Mouse (Mus musculus): ENCODE measurements at regions not wholly inside any gene's neighbourhood (a gene's known extent, or its start where the extent isn't known, plus 50 kb on each side); places are given as distances from the start of the nearest gene placed in this dataset.

DNA sequence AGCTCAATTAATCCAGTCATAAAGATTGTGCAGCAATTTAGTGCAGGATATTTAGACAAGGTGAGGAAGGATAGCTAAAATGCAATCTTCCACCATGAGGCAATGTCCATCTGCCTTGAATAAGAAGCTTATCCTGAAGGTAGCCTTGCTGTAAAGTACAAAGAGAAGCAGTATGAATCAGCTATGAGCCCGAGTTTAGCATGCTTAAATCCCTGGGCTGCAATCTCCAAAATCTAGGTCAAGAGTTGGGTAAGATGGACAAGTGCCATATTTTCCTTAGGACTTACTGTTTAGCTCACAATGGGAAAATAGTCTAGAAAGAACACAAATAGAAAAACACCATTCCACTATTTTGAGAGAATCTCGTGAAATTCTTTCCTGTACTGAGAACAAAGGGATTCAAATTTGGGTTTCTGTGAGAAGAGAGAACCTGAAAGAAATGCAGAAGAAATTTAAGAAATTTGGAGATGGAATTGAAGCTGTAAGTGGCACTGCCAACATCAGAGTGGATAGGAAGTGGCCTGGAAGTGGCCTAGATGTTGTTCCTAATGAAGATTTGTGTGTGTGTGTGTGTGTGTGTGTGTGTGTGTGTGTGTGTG lies 449.9 kb downstream of the Tns3 start:
- no peak overlapping the region for H3K4me3 ChIP-seq (ENCODE audit: control insufficient read depth in 1 of 2, insufficient read depth in 1 of 2, low read depth in 2 of 2, low read length in 2 of 2)
- no peaks in the 10 kb centered on the region for H3K27me3 ChIP-seq (ENCODE audit: control insufficient read depth in 1 of 2, insufficient read depth in 2 of 2, low read length in 2 of 2)
- DNase-seq (ENCODE audit: low read depth, low spot score) = no peak
- no peaks in the 10 kb centered on the region for H3K79me2 ChIP-seq (ENCODE audit: control insufficient read depth, insufficient read depth, low read length, poor library complexity)
- H3K27ac ChIP-seq (ENCODE audit: control insufficient read depth, low read depth, low read length) = no peak overlapping the region
- H3K9ac ChIP-seq (ENCODE audit: control insufficient read depth, low read depth, low read length, poor library complexity, severe bottlenecking) = no peak overlapping the region
- TF ChIP-seq POLR2AphosphoS5 (IDR thresholded peaks at IDR 0.05; ENCODE audit: borderline replicate concordance, low read depth, low read length) (no peak), MYB (IDR thresholded peaks at IDR 0.05; ENCODE audit: low read depth, low read length) (no peak), CHD1 (IDR thresholded peaks at IDR 0.05; ENCODE audit: low read depth, low read length) (no peak), KAT2A (conservative IDR thresholded peaks at IDR 0.05; ENCODE audit: low read depth, low read length) (no peak), USF2 (IDR thresholded peaks at IDR 0.05; ENCODE audit: borderline replicate concordance in 1 of 2, insufficient read depth in 1 of 2, low read depth in 1 of 2, low read length in 2 of 2) (no peak), GATA1 (IDR thresholded peaks at IDR 0.05; ENCODE audit: low read depth, low read length) (no peak), TAL1 (IDR thresholded peaks at IDR 0.05; ENCODE audit: low read length) (no peak)
- H3K36me3 ChIP-seq (ENCODE audit: control insufficient read depth in 1 of 2, insufficient read depth in 2 of 2, low read length in 2 of 2) = no peaks in the 10 kb centered on the region
- no peaks in the 10 kb centered on the region for H3K9me3 ChIP-seq (replicated peaks; ENCODE audit: insufficient read depth, low read length)
- H3K4me1 ChIP-seq (ENCODE audit: control insufficient read depth in 1 of 2, insufficient read depth in 2 of 2, low read length in 2 of 2) = no peaks in the 10 kb centered on the region

DNA sequence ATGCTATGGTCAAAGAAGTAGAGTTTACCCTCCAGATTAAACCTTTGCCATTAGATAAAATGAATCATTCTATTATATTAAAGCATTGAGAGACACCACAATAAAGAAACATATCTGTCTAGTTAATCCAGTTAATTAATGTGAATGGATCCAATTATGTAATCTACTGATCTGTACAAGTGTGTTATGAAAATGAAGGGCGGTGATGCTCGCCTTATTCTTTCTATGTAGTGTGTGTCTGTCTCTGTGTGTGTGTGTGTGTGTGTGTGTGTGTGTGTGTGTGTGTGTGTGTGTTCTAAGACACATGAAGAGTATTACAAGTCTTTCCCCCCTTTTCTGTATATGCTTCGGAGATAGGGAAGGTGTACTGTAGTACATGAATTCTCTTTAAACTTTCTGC lies 451.2 kb downstream of the Tns3 start:
- no peaks in the 10 kb centered on the region for H3K9me3 ChIP-seq (replicated peaks; ENCODE audit: insufficient read depth, low read length)
- H3K9ac ChIP-seq (ENCODE audit: control insufficient read depth, low read depth, low read length, poor library complexity, severe bottlenecking) = no peak overlapping the region
- H3K79me2 ChIP-seq (ENCODE audit: control insufficient read depth, insufficient read depth, low read length, poor library complexity) = no peaks in the 10 kb centered on the region
- TF ChIP-seq POLR2AphosphoS5 (IDR thresholded peaks at IDR 0.05; ENCODE audit: borderline replicate concordance, low read depth, low read length) = no peak
- TF ChIP-seq CHD1 (IDR thresholded peaks at IDR 0.05; ENCODE audit: low read depth, low read length) = no peak
- no peak for TF ChIP-seq MEF2A (IDR thresholded peaks at IDR 0.05; ENCODE audit: extremely low read depth, insufficient replicate concordance, low read depth, low read length, poor library complexity, severe bottlenecking)
- TF ChIP-seq ZC3H11A (IDR thresholded peaks at IDR 0.05; ENCODE audit: low read depth, low read length) = no peak
- TF ChIP-seq NRF1 (IDR thresholded peaks at IDR 0.05; ENCODE audit: insufficient read depth, low read depth, low read length, poor library complexity, severe bottlenecking) = no peak
- TF ChIP-seq POLR2A (IDR thresholded peaks at IDR 0.05; ENCODE audit: control insufficient read depth in 1 of 2, insufficient read depth in 1 of 2, low read depth in 1 of 2, low read length in 2 of 2, poor library complexity in 1 of 2) = no peak
- TF ChIP-seq GATA1 (IDR thresholded peaks at IDR 0.05; ENCODE audit: low read depth, low read length) = no peak
- no peak for TF ChIP-seq MXI1 (IDR thresholded peaks at IDR 0.05; ENCODE audit: low read depth, low read length)
- TF ChIP-seq POLR2AphosphoS2 (IDR thresholded peaks at IDR 0.05; ENCODE audit: low read length) = no peak
- TF ChIP-seq USF1 (IDR thresholded peaks at IDR 0.05; ENCODE audit: low read depth, low read length) = no peak
- no peak for TF ChIP-seq SMC3 (IDR thresholded peaks at IDR 0.05; ENCODE audit: low read depth, low read length)
- TF ChIP-seq USF2 (IDR thresholded peaks at IDR 0.05; ENCODE audit: borderline replicate concordance in 1 of 2, insufficient read depth in 1 of 2, low read depth in 1 of 2, low read length in 2 of 2) = no peak
- no peak for TF ChIP-seq CTCF (IDR thresholded peaks at IDR 0.05 in 2 of 3, conservative IDR thresholded peaks at IDR 0.05 in 1 of 3; ENCODE audit: control insufficient read depth in 1 of 3, insufficient read depth in 1 of 3, low read depth in 2 of 3, low read length in 3 of 3, poor library complexity in 1 of 3, severe bottlenecking in 1 of 3)
- TF ChIP-seq ELF1 (IDR thresholded peaks at IDR 0.05; ENCODE audit: low read depth, low read length) = no peak
- no peak for TF ChIP-seq TAL1 (IDR thresholded peaks at IDR 0.05; ENCODE audit: low read length)
- TF ChIP-seq KAT2A (conservative IDR thresholded peaks at IDR 0.05; ENCODE audit: low read depth, low read length) = no peak
- TF ChIP-seq ETS1 (IDR thresholded peaks at IDR 0.05; ENCODE audit: low read depth, low read length) = no peak
- H3K4me3 ChIP-seq (ENCODE audit: control insufficient read depth in 1 of 2, insufficient read depth in 1 of 2, low read depth in 2 of 2, low read length in 2 of 2) = no peak overlapping the region
- DNase-seq (ENCODE audit: low read depth, low spot score) = no peak
- H3K4me1 ChIP-seq (ENCODE audit: control insufficient read depth in 1 of 2, insufficient read depth in 2 of 2, low read length in 2 of 2) = no peaks in the 10 kb centered on the region
- H3K36me3 ChIP-seq (ENCODE audit: control insufficient read depth in 1 of 2, insufficient read depth in 2 of 2, low read length in 2 of 2) = no peaks in the 10 kb centered on the region
- no peak overlapping the region for H3K27ac ChIP-seq (ENCODE audit: control insufficient read depth, low read depth, low read length)
- H3K27me3 ChIP-seq (ENCODE audit: control insufficient read depth in 1 of 2, insufficient read depth in 2 of 2, low read length in 2 of 2) = no peaks in the 10 kb centered on the region

All from MEL (cell line).